Mouse (Mus musculus): Measurements from ENCODE around the gene Naxd. TPM values are rescaled to one million over a fixed set of nuclear protein-coding genes. Genes with fewer than 3 reads are reported as not detected.
A peak's percentile ranks its signal among the peaks of the same experiment; 100 is the strongest.

Naxd gene
- polyA plus RNA-seq, 1 experiment from 2014 or later: 94.4 TPM

GRCm38 (mm10) chr8:11498786-11499485, 1.6 kb downstream of the Naxd start:
- H3K4me1 ChIP-seq (replicated peaks): peaks cover 7% of the 10 kb centered on the region
- H3K4me2 ChIP-seq (replicated peaks): peak overlapping the region; percentile 65
- peaks cover under 1% of the 10 kb centered on the region for H3K36me3 ChIP-seq
- 80% methylated on average over 4 of the region's 4 CpGs for WGBS
- no peak for ATAC-seq
- H3K4me3 ChIP-seq (replicated peaks): 0 out of 2 replicates have a peak overlapping the region, but pooled peaks have one; percentile 78
- H3K9me3 ChIP-seq: no peaks in the 10 kb centered on the region
- no peak overlapping the region for H3K27ac ChIP-seq
- no peaks in the 10 kb centered on the region for H3K27me3 ChIP-seq (replicated peaks)
- H3K9ac ChIP-seq: no peak overlapping the region

- Histone ChIP-seq H3K27me3 (replicated peaks) (no peaks in the 10 kb centered on the region), H3K36me3 (peaks cover 24% of the 10 kb centered on the region)
- WGBS: 85% methylated on average over 13 of the region's 13 CpGs
Observed at GRCm38 (mm10) chr8:11503476-11504232, 6.3 kb downstream of the Naxd start.

GRCm38 (mm10) chr8:11506074-11506473, 8.8 kb downstream of the Naxd start:
- no peak overlapping the region for H3K9ac ChIP-seq
- H3K27ac ChIP-seq: no peak overlapping the region
- 82% methylated on average over 14 of the region's 14 CpGs for WGBS
- no peak for ATAC-seq
- peaks cover 39% of the 10 kb centered on the region for H3K36me3 ChIP-seq
- no peak overlapping the region for H3K4me2 ChIP-seq (replicated peaks)
- no peak overlapping the region for H3K4me3 ChIP-seq (replicated peaks)
- H3K9me3 ChIP-seq: no peaks in the 10 kb centered on the region
- no peaks in the 10 kb centered on the region for H3K4me1 ChIP-seq (replicated peaks)
- no peaks in the 10 kb centered on the region for H3K27me3 ChIP-seq (replicated peaks)

More at GRCm38 (mm10) chr8:11503476-11504232, 6.3 kb downstream of the Naxd start:
- Histone ChIP-seq H3K27ac (no peak overlapping the region), H3K4me2 (replicated peaks) (no peak overlapping the region), H3K9me3 (no peaks in the 10 kb centered on the region), H3K4me3 (replicated peaks) (no peak overlapping the region), H3K4me1 (replicated peaks) (peaks cover 2% of the 10 kb centered on the region; the same call in 1 of the 2 replicates), H3K9ac (no peak overlapping the region)
- ATAC-seq: no peak

- Histone ChIP-seq H3K36me3 (peaks cover 46% of the 10 kb centered on the region), H3K9ac (no peak overlapping the region), H3K27ac (no peak overlapping the region), H3K27me3 (replicated peaks) (no peaks in the 10 kb centered on the region), H3K4me3 (replicated peaks) (no peak overlapping the region), H3K4me1 (replicated peaks) (no peaks in the 10 kb centered on the region), H3K4me2 (replicated peaks) (no peak overlapping the region), H3K9me3 (no peaks in the 10 kb centered on the region)
- WGBS: 67% methylated on average over 6 of the region's 6 CpGs
- ATAC-seq: no peak; the same call in 1 of the 2 replicates
Observed at GRCm38 (mm10) chr8:11506802-11507201, 9.5 kb downstream of the Naxd start.

GRCm38 (mm10) chr8:11508880-11509279, 11.6 kb downstream of the Naxd start:
- H3K27ac ChIP-seq: no peak overlapping the region
- H3K4me2 ChIP-seq (replicated peaks): no peak overlapping the region
- 55% methylated on average over 10 of the region's 10 CpGs for WGBS
- no peaks in the 10 kb centered on the region for H3K4me1 ChIP-seq (replicated peaks)
- H3K9me3 ChIP-seq: no peaks in the 10 kb centered on the region
- peaks cover 62% of the 10 kb centered on the region for H3K36me3 ChIP-seq
- H3K27me3 ChIP-seq (replicated peaks): no peaks in the 10 kb centered on the region
- no peak overlapping the region for H3K4me3 ChIP-seq (replicated peaks)
- no peak for ATAC-seq
- H3K9ac ChIP-seq: no peak overlapping the region

- 87% methylated on average over 5 of the region's 5 CpGs for WGBS
- no peak for ATAC-seq
- no peak overlapping the region for H3K4me2 ChIP-seq (replicated peaks)
Observed at GRCm38 (mm10) chr8:11510971-11511370, 13.7 kb downstream of the Naxd start.

GRCm38 (mm10) chr8:11512711-11513110, 15.4 kb downstream of the Naxd start:
- no peaks in the 10 kb centered on the region for H3K4me1 ChIP-seq (replicated peaks)
- H3K4me3 ChIP-seq (replicated peaks): no peak overlapping the region
- WGBS: 88% methylated on average over 9 of the region's 9 CpGs
- H3K27me3 ChIP-seq (replicated peaks): no peaks in the 10 kb centered on the region
- no peak overlapping the region for H3K27ac ChIP-seq
- H3K9me3 ChIP-seq: no peaks in the 10 kb centered on the region
- H3K4me2 ChIP-seq (replicated peaks): no peak overlapping the region
- H3K9ac ChIP-seq: no peak overlapping the region
- H3K36me3 ChIP-seq: peaks cover 48% of the 10 kb centered on the region
- no peak for ATAC-seq

More at GRCm38 (mm10) chr8:11510971-11511370, 13.7 kb downstream of the Naxd start:
- no peak overlapping the region for H3K27ac ChIP-seq
- H3K27me3 ChIP-seq (replicated peaks): no peaks in the 10 kb centered on the region
- no peak overlapping the region for H3K4me3 ChIP-seq (replicated peaks)
- H3K36me3 ChIP-seq: peaks cover 51% of the 10 kb centered on the region
- H3K9ac ChIP-seq: no peak overlapping the region
- no peaks in the 10 kb centered on the region for H3K4me1 ChIP-seq (replicated peaks)
- no peaks in the 10 kb centered on the region for H3K9me3 ChIP-seq

- Histone ChIP-seq H3K9ac (no peak overlapping the region), H3K36me3 (peaks cover 47% of the 10 kb centered on the region), H3K9me3 (no peaks in the 10 kb centered on the region), H3K4me1 (replicated peaks) (no peaks in the 10 kb centered on the region), H3K4me2 (replicated peaks) (no peak overlapping the region), H3K27ac (no peak overlapping the region), H3K4me3 (replicated peaks) (no peak overlapping the region), H3K27me3 (replicated peaks) (no peaks in the 10 kb centered on the region)
- no peak for ATAC-seq
- WGBS: 87% methylated on average over 5 of the region's 5 CpGs
Observed at GRCm38 (mm10) chr8:11513247-11513646, 15.9 kb downstream of the Naxd start.

GRCm38 (mm10) chr8:11516292-11516691, 19.0 kb downstream of the Naxd start:
- Histone ChIP-seq H3K4me2 (replicated peaks) (no peak overlapping the region), H3K4me3 (replicated peaks) (no peak overlapping the region), H3K36me3 (peaks cover 38% of the 10 kb centered on the region), H3K4me1 (replicated peaks) (no peaks in the 10 kb centered on the region), H3K9ac (no peak overlapping the region), H3K9me3 (no peaks in the 10 kb centered on the region), H3K27me3 (replicated peaks) (no peaks in the 10 kb centered on the region), H3K27ac (no peak overlapping the region)
- ATAC-seq: no peak
- 90% methylated on average over 9 of the region's 9 CpGs for WGBS

- no peaks in the 10 kb centered on the region for H3K4me1 ChIP-seq (replicated peaks)
- peaks cover 28% of the 10 kb centered on the region for H3K36me3 ChIP-seq
- H3K4me2 ChIP-seq (replicated peaks): no peak overlapping the region
- no peak overlapping the region for H3K9ac ChIP-seq
- H3K27me3 ChIP-seq (replicated peaks): no peaks in the 10 kb centered on the region
- ATAC-seq: no peak
- 80% methylated on average over 16 of the region's 16 CpGs for WGBS
- no peak overlapping the region for H3K4me3 ChIP-seq (replicated peaks)
- H3K27ac ChIP-seq: no peak overlapping the region
- H3K9me3 ChIP-seq: no peaks in the 10 kb centered on the region
Observed at GRCm38 (mm10) chr8:11517366-11518055, 20.2 kb downstream of the Naxd start.

GRCm38 (mm10) chr8:11518056-11518396, 20.7 kb downstream of the Naxd start:
- Histone ChIP-seq H3K4me1 (replicated peaks) (no peaks in the 10 kb centered on the region), H3K27me3 (replicated peaks) (no peaks in the 10 kb centered on the region), H3K4me3 (replicated peaks) (no peak overlapping the region), H3K36me3 (peaks cover 23% of the 10 kb centered on the region), H3K9ac (no peak overlapping the region), H3K9me3 (no peaks in the 10 kb centered on the region), H3K4me2 (replicated peaks) (no peak overlapping the region), H3K27ac (no peak overlapping the region)
- WGBS: 81% methylated on average over 6 of the region's 6 CpGs
- ATAC-seq: no peak

- Histone ChIP-seq H3K36me3 (peaks cover 19% of the 10 kb centered on the region; the same call in 1 of the 2 replicates), H3K9ac (no peak overlapping the region), H3K4me3 (replicated peaks) (no peak overlapping the region), H3K27me3 (replicated peaks) (no peaks in the 10 kb centered on the region), H3K9me3 (no peaks in the 10 kb centered on the region), H3K27ac (no peak overlapping the region), H3K4me2 (replicated peaks) (no peak overlapping the region), H3K4me1 (replicated peaks) (no peaks in the 10 kb centered on the region)
- WGBS: 89% methylated on average over 11 of the region's 11 CpGs
- ATAC-seq: no peak
Observed at GRCm38 (mm10) chr8:11518676-11519075, 21.4 kb downstream of the Naxd start.

Data from intestine, embryonic 15.5 days (tissue).